Mouse (Mus musculus) kidney, postnatal 14 days (tissue): Measurements from ENCODE around the gene Pou2f1.
A peak's percentile ranks its signal among the peaks of the same experiment; 100 is the strongest.

ENCODE experiments used
- DNase-seq: peaks from one replicate; pipeline ENCODE4 v3.0.0; 2022; ENCODE audit warnings: mixed read lengths

The Pou2f1 gene

GRCm38 (mm10) chr1:166002520-166003155, at the start of gene Pou2f1:
Gene Pou2f1, minus strand, starts transcription at chr1:166002678.
- DNase-seq, result peak; percentile 98

DNA sequence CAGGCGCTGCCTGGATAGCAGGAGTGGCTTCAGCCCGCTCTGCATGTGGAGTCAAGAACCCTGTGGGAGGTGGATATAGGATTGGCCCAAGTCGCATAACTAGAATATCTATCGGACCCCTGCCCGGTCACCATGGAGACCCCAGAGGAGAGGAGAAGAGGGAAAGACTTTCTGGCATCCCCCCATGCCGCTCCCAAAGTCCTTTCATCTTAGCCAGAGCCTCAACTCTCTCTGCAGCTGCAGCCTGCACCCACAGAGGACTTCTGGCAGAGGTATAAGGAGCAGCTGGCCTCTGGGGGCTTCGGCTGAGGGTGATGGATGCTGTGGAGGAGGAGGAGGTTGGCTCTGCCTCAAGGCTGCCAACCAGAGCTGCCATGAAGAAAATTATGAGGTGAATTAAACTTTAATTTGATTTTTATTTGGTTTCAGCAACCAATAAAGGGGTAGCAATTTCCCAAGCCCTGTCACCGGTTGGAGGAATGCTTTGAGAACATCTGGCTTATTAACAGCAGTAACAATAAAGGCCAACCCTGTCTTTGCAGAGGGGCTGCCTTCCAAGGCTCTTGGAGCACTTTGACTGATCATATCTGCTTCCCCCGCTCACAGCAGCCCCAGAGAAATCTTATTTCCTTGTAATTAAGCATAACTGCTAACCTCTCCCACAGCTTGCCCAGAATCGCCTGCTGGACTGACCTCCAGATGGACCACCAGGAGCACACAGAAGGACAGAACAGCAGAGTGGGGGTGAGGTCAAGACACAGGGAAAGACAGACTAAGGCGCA, 46.8 kb upstream of the Pou2f1 start:
- no peak for DNase-seq

DNA sequence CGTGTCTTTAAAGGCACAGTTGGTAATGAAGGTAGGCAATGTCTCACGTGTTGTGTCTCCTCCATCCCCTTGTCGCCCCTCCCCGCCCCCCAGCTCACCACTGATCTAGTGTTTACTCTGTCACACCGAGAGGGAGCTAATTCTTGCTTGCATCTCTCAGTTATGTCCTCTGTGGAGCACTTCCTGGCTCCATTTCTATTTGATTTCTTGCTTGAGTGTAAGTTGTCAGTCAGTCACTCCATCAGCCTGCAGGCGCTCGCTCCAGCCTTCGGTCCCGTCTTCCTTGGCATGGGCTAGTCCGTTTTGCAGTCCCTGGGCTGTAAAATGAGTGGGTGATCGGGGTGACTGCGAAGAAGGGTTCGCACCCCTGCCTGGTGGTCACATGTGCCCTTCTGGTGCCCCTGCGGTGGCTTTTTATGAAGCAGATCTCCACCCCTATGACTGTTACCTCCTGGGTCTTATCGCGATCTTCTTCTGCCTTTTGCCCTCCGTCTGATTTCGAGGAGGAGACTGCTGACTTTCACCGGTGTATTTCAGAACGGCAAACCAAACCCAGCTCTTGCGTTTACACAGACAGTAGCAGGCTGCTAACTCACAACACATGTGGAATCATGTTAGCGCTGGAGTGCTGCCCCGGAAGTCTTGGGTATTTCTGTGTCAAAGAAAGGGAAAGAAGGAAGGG, 45.9 kb upstream of the Pou2f1 start:
- no peak for DNase-seq

DNA sequence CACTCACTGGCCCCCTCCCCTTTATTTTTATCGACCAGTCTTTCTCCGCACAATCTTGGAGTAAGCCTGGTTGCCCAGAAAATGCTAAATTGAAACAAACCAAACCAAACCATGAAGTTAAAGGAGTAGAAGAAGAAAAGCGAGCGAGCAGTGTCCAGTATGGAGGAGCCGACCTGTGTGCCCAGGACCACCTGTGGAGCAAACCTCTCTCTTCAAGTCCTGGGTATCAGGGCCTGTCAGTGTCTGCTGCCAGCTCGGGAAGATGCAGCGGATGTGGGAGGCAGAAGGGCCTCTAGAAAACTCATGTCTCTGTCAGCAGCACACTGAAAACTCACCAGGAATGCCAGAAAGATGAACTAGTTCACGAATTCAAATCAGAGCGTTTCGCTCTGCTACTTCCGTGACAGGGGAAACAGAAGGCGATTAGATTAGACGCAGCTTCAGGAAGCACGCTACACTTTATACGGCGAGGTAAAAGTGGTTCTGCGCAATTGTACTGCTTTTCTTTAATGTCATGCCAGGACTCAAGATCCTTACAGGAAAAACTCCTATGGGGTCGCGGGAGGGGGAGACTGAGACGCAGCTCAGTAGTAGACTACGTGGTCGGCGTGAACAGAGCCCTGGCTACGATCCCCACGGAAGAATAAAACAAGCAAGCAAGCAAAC, 45.2 kb upstream of the Pou2f1 start:
- DNase-seq, result no peak

DNA sequence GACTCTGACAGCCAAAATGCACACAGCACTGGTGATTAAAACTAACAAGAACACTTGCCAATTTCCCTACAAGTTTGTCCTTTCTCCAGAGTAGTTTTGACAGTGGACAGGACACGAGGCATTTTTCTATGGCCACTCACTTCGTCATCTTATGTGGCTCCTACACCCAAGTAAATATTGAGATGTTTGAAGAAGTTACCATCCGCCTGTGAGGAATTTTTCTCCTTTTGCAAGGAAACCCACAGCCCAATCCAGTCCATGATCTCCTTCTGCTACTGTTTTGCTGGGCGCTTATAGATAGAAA, 43.4 kb upstream of the Pou2f1 start:
- DNase-seq, result no peak

DNA sequence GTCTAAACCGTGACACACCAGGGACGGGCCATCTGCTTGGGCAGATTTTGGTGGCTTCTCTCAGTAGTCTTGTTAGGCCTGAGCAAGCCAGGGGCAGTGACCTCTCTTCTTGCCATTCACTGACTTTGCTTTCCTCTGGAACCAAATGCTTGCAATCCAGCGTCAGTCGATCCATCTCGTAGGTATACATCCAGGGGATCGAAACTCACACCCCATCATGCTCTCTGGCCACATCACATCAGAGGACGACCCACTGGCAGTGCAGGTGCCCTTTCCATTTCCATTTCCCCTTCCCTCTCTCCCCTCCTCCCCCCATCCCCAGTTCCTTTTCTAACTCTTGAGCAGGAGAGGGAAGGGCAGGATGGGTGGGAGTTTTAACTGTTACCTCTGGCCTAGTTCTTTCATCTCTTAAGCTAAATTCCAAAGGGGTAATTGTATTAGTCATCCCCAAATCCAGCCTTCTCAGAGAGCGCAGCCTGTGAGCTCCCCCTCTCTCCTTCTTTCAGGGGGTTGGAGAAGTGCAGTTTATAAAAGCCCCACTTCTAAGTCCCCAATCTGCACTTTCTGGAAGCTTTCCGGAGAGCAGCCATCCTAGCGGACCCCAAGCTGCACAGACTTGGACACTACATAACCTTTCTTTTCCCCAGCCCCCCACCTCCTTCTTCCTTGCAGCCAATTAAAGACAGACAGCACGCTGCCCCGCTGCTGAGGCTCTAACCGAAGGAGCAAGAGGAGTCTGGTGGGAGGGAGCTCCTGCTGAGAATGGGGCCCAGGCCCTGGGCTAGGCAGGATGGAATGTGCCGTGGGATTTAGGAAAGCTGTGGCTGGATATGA, 42.8 kb upstream of the Pou2f1 start:
- DNase-seq, result no peak

GRCm38 (mm10) chr1:166043451-166044149, 41.1 kb upstream of the Pou2f1 start:
- DNase-seq, result no peak

DNA sequence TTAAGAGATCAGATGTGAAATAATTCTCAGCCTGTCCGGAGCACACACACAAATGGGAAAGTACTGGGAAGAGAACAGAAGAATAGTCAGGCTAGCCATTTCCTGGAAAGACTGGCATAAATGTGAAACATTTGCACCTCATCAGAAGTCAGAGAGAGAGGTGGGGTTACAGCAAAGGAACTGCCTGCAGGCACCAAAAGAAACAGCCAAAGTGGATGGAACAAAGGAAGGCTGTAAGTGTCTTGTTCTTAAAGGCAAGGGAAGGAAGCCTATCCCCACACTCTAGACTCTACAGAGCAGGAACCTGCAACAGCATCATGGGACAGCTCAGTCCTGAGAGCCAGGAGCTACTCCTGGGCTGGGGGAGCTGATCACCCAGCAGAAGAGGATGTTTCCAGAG, 39.0 kb upstream of the Pou2f1 start:
- DNase-seq, result no peak

- no peak for DNase-seq
Measured at GRCm38 (mm10) chr1:166038731-166039332, 36.4 kb upstream of the Pou2f1 start.

DNA sequence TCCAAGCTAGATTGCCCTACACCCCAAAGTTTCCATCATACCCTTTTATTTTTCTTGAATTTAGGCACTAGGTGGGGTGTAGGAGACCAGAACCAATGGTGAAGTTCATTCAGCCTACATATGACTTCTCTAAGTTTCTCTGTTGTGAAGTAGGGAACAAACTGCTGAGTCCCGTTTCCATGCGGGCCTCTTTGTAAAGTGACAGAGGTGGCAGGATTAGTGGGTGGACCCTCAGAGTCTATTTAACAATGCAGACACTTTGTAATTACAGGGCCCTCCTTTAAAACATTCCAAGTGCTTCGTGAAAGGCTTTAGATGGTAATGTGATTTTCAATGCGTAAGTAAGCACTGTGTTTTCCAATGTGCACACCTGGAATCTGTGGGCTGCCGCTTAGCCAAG, 32.6 kb upstream of the Pou2f1 start:
- DNase-seq, result no peak

GRCm38 (mm10) chr1:166031673-166032547, 29.4 kb upstream of the Pou2f1 start:
- no peak for DNase-seq

GRCm38 (mm10) chr1:166023981-166024380, 21.5 kb upstream of the Pou2f1 start:
- DNase-seq, result no peak

- no peak for DNase-seq
Measured at GRCm38 (mm10) chr1:166017203-166017602, 14.7 kb upstream of the Pou2f1 start.

- DNase-seq, result no peak
Measured at GRCm38 (mm10) chr1:166016306-166016705, 13.8 kb upstream of the Pou2f1 start.

GRCm38 (mm10) chr1:166014530-166014929, 12.1 kb upstream of the Pou2f1 start:
- DNase-seq, result no peak

GRCm38 (mm10) chr1:166010106-166010505, 7.6 kb upstream of the Pou2f1 start:
- DNase-seq, result no peak

GRCm38 (mm10) chr1:166008634-166009350, 6.3 kb upstream of the Pou2f1 start:
- DNase-seq, result no peak

DNA sequence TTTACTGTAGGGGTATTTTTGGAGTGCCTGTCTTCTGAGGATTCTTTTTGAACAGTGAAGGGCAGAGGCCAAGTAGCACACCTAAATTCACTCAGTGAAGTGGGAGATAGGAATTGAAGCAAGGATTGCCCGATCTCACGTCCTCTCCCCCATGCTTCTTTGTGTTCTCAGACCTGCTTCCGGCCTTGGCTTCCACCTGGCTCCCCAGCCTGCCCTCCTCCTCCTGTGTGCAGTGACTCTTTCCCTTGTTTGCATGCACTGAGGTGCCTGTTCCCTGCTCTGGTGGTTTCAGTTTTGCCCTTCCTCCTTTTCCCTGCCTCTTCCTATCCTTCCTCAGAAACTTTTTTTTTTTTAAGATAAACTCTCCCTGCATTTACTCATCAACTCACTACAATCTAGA, 4.5 kb upstream of the Pou2f1 start:
- DNase-seq, result no peak

DNA sequence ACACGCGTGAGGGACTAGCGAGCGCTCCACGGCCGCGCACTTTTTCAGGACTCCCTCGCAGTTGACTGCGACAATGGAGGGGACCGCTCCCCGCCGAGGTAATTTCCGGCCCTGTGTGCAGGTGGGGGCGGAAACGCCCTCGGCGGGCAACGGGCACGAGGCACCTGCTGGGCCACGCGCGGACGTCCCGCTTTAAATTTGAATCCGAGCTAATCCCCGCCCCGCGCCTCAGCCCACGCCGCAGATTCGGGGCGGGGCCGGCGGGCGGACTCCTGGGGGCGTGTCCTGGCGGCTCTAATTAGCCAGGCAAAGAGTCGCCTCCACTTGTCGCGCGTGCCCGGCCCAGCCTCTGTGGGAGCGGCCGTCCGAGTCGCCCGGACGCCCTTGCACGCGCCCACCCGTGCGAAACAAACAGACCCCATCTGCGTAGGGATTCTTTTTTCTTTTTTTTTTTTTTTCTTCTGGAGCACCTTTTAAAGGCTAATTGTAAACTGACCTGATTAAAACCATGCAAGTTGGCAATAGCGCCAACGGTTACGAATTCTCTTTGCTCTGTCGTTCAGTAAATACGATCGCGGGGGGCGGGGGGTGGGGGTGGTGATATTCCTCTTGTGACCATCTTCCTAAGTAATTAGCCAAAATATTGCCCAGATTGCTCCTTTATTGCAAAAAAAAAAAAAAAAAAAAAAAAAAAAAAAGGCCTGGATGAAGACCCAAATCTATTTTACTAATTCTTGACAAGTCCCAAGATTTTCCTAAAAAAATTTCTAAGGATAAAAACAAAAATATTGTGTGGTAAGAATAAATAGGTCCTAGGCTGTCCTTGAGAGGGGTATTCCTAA, 924 bp upstream of the Pou2f1 start:
- peak; percentile 96 for DNase-seq
